Mouse (Mus musculus): ENCODE measurements around the gene Tmem223.

DNA sequence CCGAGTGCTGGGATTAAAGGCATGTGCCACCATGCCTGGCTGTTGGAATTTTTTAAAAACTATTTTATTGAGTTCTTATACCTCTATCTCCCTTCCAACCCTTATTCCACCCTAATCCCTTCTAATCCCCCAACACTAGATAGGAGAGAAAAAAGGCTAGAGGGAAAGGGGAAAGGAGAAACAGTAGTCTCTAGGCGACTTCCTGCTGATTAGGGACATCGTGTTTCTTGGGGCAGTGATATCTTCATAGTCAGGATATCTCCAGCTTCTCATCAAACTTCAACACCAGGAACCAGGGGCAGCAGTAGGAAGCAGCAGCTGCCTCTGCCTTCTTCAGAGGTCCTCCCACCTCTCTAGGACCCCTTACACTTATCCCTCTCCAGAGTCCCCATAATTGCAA, 36.5 kb upstream of the Tmem223 start:
- TF ChIP-seq POLR2A (IDR thresholded peaks at IDR 0.05; ENCODE audit: insufficient read depth, low read length) = no peak
- no peak for TF ChIP-seq CTCF (IDR thresholded peaks at IDR 0.05; ENCODE audit: low read depth, low read length)
- no peak for TF ChIP-seq EP300 (IDR thresholded peaks at IDR 0.05; ENCODE audit: insufficient read depth, low read depth, low read length)

Data from ES-Bruce4 (cell line).